Mouse (Mus musculus) lung, postnatal 0 days (tissue): ENCODE results near the gene Gm2696. TPM values are rescaled to one million over a fixed set of nuclear protein-coding genes. Genes with fewer than 3 reads are reported as not detected.

Source experiments
- ATAC-seq: fragments of 200-750 bp; cut with Nextera tagmentation; 2 replicates; pipeline ENCODE4 v1.8.0; 2017; ENCODE audit warnings: moderate library complexity
- DNase-seq: peaks from one replicate; pipeline ENCODE4 v3.0.0-alpha.2; 2016; ENCODE audit warnings: low spot score
- H3K27ac ChIP-seq: fragments of 300-500 bp; sonication (generic); 2 replicates; pipeline ENCODE4 v1.5.1; 2014; ENCODE audit warnings: antibody characterized with exemption, mild to moderate bottlenecking, low read length, mixed read lengths
- H3K27me3 ChIP-seq: fragments of 300-500 bp; sonication (generic); replicated peaks from 2 replicates; pipeline ENCODE4 v1.6.1; 2014; ENCODE audit warnings: low read length, mixed read lengths; ENCODE audit not compliant: insufficient read depth
- H3K36me3 ChIP-seq: fragments of 300-500 bp; sonication (generic); 2 replicates; pipeline ENCODE4 v1.6.1; 2014; ENCODE audit warnings: low read length, mixed read lengths; ENCODE audit not compliant: insufficient read depth
- H3K4me1 ChIP-seq: fragments of 300-500 bp; sonication (generic); 2 replicates; pipeline ENCODE4 v1.6.1; 2014; ENCODE audit warnings: antibody characterized with exemption, low read depth, low read length, mixed read lengths; ENCODE audit not compliant: insufficient read depth
- H3K4me2 ChIP-seq: fragments of 300-500 bp; sonication (generic); replicated peaks from 2 replicates; pipeline ENCODE4 v1.6.1; 2014; ENCODE audit warnings: low read depth, mild to moderate bottlenecking, low read length, moderate library complexity, mixed read lengths
- H3K4me3 ChIP-seq: fragments of 300-500 bp; sonication (generic); 2 replicates; pipeline ENCODE4 v1.5.1; 2014; ENCODE audit warnings: low read depth, low read length
- H3K9ac ChIP-seq: fragments of 300-500 bp; sonication (generic); replicated peaks from 2 replicates; pipeline ENCODE4 v1.6.1; 2014; ENCODE audit warnings: low read depth, mild to moderate bottlenecking
- H3K9me3 ChIP-seq: fragments of 300-500 bp; sonication (generic); 2 replicates; pipeline ENCODE4 v1.6.1; 2016; ENCODE audit warnings: low read length, mixed read lengths
- CTCF ChIP-seq: IDR thresholded peaks from 2 replicates; pipeline ENCODE4 v1.5.1; 2016; ENCODE audit warnings: antibody characterized with exemption, mild to moderate bottlenecking
- EP300 ChIP-seq: IDR thresholded peaks from 2 replicates; pipeline ENCODE4 v1.6.1; 2016; ENCODE audit warnings: antibody characterized with exemption, mild to moderate bottlenecking, control low read depth
- WGBS: fragments of 180-500 bp; shearing (Covaris S2); extraction: QIAGEN DNeasy Blood & Tissue Kit; methylation state at CpG from one replicate; pipeline ENCODE4 v1.1.7; 2014; 5-methylcytosine and 5-hydroxymethylcytosine counted together
- polyA plus RNA-seq: library from polyadenylated mRNA; unstranded; fragments of >200 nt; fragmentation: Nextera tagmentation; extraction: Ambion mirVana; gene quantifications from 2 replicates; pipeline ENCODE4 v1.2.1, GENCODE M21; 2015

Gm2696 gene
- polyA plus RNA-seq, 1 experiment from 2014 or later = not detected

DNA sequence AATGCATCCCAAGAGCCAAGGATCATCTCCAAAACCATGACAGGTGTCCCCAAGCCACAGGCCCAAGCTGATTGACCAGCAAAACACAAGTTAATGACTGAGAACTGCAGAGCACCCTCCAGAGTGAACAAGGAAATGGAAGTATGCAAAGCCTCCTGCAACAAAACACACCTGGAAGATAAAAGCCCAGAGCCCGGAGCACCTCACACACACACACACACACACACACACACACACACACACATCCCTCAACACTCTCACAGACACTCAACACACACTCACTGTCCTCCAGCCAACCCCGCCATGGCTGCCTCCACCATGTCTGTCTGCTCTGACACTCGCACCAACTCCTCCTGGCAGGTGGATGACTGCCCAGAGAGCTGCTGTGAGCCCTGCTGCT is 32.0 kb downstream of the Gm2696 start, which contains the start of gene Gm36176:
Gm36176 (plus strand) TSS at position 301 of the 400 bp plus-strand sequence.
- Histone ChIP-seq H3K4me2 (no peak within 1 kb of the TSS), H3K36me3 (no peaks in the 10 kb centered on the region), H3K9ac (no peak within 1 kb of the TSS), H3K4me3 (no peak within 1 kb of the TSS), H3K9me3 (no peaks in the 10 kb centered on the region; the same call in 1 of the 2 replicates), H3K27me3 (no peaks in the 10 kb centered on the region), H3K4me1 (no peaks in the 10 kb centered on the region), H3K27ac (no peak within 1 kb of the TSS)
- WGBS = 50% methylated on average over 3 of the region's 3 CpGs
- DNase-seq (no peak), ATAC-seq (no peak)
- TF ChIP-seq EP300 = no peak

DNA sequence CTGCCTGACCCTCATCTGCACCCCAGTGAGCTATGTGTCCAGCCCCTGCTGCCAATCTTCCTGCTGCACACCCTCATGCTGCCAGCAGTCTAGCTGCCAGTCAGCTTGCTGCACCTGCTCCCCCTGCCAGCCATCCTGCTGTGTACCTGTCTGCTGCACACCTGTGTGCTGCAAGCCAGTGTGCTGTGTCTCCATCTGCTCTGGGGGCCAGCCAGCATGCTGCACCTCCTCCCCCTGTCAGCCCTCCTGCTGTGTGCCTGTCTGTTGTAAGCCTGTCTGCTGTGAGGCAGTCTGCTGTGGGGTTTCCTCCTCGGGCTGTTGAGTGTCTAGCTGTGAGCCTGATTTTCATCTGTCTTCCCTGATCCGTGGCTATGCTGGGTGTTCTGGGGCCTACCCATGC is 32.5 kb downstream of the Gm2696 start:
- Histone ChIP-seq H3K9ac (no peak overlapping the region), H3K27me3 (no peaks in the 10 kb centered on the region), H3K9me3 (no peaks in the 10 kb centered on the region; the same call in 1 of the 2 replicates), H3K4me2 (no peak overlapping the region), H3K4me3 (no peak overlapping the region), H3K36me3 (no peaks in the 10 kb centered on the region), H3K4me1 (no peaks in the 10 kb centered on the region), H3K27ac (no peak overlapping the region)
- 20% methylated on average over 2 of the region's 2 CpGs for WGBS
- ATAC-seq (no peak), DNase-seq (no peak)
- no peak for TF ChIP-seq EP300
- no peak for TF ChIP-seq CTCF

DNA sequence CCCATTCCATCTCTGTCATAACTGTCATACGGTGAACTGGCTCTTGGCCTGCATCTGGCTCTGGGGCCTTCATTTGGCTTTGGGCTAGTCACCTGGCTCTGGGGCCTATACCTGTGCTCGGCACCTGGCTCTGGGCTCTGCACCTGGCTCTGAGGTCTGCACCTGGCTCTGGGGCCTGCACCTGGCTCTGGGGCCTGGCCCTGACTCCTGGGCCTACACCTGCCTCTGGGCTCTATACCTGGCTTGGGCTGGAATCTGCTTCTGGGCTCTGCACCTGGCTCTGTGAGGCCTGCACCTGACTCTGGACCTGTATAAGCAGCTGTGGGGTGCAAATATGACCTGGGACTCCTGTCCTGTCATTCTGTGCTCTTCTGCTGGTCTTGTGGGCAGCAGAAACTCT is 33.1 kb downstream of the Gm2696 start:
- Histone ChIP-seq H3K36me3 (no peaks in the 10 kb centered on the region), H3K9ac (no peak overlapping the region), H3K27me3 (no peaks in the 10 kb centered on the region), H3K4me1 (no peaks in the 10 kb centered on the region), H3K4me3 (no peak overlapping the region), H3K9me3 (no peaks in the 10 kb centered on the region; the same call in 1 of the 2 replicates), H3K4me2 (no peak overlapping the region), H3K27ac (no peak overlapping the region)
- no peak for TF ChIP-seq EP300
- TF ChIP-seq CTCF = no peak
- ATAC-seq (no peak), DNase-seq (no peak)
- WGBS = 75% methylated on average over 2 of the region's 2 CpGs

DNA sequence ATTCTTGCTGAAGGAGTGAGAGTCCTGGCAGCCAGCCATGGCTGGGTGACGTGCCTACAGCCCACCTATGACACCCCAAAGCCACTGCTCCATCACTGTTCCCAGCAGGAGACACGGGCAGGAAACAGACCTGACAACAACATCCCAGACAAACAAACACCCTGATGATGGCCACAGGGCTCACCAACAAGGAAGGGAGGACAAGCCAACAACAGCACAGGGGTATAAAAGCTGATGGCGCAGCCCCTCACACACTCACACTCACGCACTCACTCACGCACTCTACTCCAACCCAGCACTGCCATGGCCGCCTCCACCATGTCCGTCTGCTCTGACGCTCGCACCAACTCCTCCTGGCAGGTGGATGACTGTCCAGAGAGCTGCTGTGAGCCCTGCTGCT is 38.1 kb downstream of the Gm2696 start, which contains the start of gene Gm10318:
Gm10318 (plus strand) TSS at position 301 of the 400 bp plus-strand sequence.
- 53% methylated on average over 8 of the region's 9 CpGs for whole genome bisulfite sequencing
- no peak for TF ChIP-seq EP300
- no peak for TF ChIP-seq CTCF

DNA sequence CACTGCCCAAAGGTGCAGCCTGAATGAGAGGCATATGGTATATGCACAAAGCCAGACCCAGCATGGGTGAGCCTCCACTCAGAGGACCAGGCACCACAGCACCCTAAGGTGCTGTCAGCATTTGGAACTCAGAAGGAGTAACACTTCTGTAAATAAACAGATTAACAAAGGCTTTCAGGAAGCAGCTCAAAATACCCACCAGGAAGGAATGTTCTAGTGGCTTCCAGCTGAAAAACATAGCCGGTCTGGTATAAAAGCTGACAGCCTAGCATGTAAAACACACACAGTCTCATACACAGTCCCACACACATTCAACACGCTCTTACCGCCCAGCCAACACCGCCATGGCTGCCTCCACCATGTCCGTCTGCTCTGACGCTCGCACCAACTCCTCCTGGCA is 47.2 kb downstream of the Gm2696 start, which contains the start of gene Gm3285:
Gm3285 (plus strand) TSS at position 301 of the 400 bp plus-strand sequence.
- no peak for TF ChIP-seq EP300
- TF ChIP-seq CTCF = no peak
- Histone ChIP-seq H3K27ac (no peak within 1 kb of the TSS), H3K36me3 (no peaks in the 10 kb centered on the region), H3K4me2 (no peak within 1 kb of the TSS), H3K9me3 (no peaks in the 10 kb centered on the region), H3K4me1 (no peaks in the 10 kb centered on the region), H3K4me3 (no peak within 1 kb of the TSS), H3K27me3 (no peaks in the 10 kb centered on the region), H3K9ac (no peak within 1 kb of the TSS)
- WGBS = 35% methylated on average over 7 of the region's 7 CpGs
- ATAC-seq (no peak), DNase-seq (no peak)

More for the DNA sequence above, 38.1 kb downstream of the Gm2696 start, which contains the start of gene Gm10318:
- Histone ChIP-seq H3K27ac (no peak within 1 kb of the TSS), H3K4me3 (no peak within 1 kb of the TSS), H3K27me3 (no peaks in the 10 kb centered on the region), H3K9ac (no peak within 1 kb of the TSS), H3K4me2 (no peak within 1 kb of the TSS), H3K9me3 (no peaks in the 10 kb centered on the region), H3K4me1 (no peaks in the 10 kb centered on the region), H3K36me3 (no peaks in the 10 kb centered on the region)
- DNase-seq (no peak), ATAC-seq (no peak)

DNA sequence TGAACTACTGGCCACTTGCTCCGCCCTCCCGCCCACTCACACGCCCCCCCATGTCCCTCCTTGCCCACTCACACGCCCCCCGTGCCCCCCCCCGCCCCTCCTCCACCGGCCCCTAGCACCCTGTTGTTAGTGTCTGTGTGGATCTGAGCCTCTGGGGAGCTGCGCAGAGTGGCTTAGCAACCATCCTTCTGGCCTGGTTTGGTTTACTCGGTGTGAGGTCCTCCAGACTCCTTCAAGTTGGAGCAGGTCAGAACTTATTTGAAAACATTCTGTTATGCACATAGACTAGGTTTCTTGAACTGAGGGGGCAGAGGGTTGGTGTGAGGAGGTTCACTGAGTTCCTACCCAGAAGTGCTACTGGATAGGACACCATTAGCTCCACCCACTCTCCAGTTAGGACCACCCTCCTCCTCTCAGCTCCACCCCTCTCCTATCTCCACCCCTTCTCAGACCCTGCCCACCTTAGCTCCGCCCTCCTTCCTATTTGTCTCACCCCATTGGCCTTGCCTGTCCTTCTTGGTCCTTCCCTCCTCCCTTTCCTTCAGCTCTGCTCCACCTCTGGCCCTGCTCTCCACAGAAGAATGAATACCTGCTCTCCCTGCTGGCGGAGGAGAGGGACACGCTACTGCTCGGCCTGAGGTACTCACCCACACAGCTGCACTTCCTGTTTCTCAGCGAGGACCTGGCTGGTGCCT is 49.7 kb downstream of the Gm2696 start:
- H3K4me2 ChIP-seq = 0 out of 2 replicates have a peak overlapping the region, but pooled peaks have one; percentile 27
- H3K9ac ChIP-seq = no peak overlapping the region
- H3K27me3 ChIP-seq = peaks cover 8% of the 10 kb centered on the region; the same call in 1 of the 2 replicates
- peak; percentile 75 for DNase-seq
- no peak overlapping the region for H3K27ac ChIP-seq
- 26% methylated on average over 14 of the region's 14 CpGs for WGBS
- TF ChIP-seq EP300 = no peak
- H3K9me3 ChIP-seq = no peaks in the 10 kb centered on the region
- no peaks in the 10 kb centered on the region for H3K4me1 ChIP-seq
- no peaks in the 10 kb centered on the region for H3K36me3 ChIP-seq
- no peak overlapping the region for H3K4me3 ChIP-seq
- peak; percentile 90 for ATAC-seq
